Mouse (Mus musculus): Measurements from ENCODE around the gene Zbtb2.
A peak's percentile ranks its signal among the peaks of the same experiment; 100 is the strongest.
"Not testable (repeated sequence)": the region's sequence is repeated elsewhere in the genome, so short reads cannot be mapped to it uniquely, and the experiment has no call there.

Zbtb2 gene

DNA sequence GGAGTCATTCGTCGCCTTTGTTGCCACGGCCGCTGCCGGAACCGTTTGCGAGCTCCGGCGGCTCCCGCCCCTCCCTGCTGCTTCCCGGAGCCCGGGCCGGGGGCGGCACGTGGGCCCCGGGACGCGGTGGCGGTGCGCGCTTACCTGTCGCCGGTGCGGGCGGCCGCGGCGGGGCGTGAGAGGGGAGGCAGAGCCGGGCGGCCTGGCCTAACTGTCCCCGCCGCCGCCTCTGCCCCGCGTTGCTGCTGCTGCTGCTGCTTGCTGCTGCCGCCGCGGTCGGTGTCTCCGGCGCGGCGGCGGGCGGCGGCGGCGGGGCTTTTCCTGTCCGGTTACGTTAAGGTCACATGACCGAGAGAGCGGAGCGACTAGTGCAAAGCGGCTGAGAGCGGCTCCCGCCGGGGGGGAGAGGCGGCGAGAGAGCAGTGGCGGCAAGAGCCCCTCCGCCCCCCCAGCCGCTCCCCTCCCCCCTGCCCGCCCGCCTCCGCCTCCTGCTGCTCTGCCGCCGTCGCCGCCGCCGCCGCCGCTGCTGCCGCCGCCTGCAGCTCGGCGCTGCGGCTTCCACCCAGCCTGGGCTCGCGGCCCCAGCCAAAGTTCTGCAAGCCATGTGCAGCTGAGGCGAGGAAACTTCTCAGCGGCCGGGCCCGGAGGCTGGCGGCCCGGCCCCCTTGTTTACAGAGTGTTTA, at the start of gene Zbtb2:
TSS of gene Zbtb2 (minus strand) at position 408 of the 683 bp plus-strand sequence.
- peak in 1 of 2 experiments; percentile 37 for DNase-seq (ENCODE audit: low spot score in 2 of 2)

DNA sequence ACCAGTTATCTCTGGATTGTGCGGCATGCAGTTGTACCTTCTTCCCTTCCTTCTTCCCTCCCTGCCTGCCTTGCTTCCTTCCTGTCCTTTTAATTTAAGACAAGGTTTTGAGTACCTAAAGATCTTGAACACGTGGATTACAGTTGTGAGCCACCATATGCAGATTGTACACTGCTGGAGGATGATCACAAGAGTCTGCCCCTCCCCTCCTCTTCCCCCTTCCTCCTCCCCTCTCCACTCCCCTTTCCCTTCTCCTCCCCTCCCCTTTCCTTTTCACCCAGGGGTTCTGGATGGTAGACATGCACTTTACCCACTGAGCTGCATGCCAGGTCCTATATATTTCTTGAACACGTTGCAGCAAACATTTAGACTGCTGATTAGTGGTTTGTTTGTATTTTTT, 47.5 kb upstream of the Zbtb2 start:
- no peak for DNase-seq (ENCODE audit: low spot score in 2 of 2)

DNA sequence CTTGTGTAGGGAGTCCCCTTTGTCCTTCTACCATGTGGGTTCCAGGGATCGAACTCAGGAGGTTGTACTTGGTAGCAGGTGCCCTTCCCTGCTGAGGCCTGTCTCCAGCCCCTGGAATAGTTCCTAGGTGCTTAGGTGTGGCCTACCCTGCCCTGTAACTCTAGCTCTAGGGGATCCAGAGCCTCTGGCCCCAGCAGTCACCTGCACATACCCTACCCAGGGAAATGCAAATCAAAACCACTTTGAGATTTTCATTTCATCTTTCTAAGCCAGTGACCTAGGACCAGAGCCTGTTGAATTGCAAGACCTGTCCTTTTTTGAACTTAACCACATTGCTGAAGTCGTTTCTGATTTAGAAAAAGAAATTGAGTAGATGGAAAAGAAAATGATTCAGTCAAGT, 46.0 kb upstream of the Zbtb2 start:
- DNase-seq (ENCODE audit: low spot score in 2 of 2), result not testable (repeated sequence)

DNA sequence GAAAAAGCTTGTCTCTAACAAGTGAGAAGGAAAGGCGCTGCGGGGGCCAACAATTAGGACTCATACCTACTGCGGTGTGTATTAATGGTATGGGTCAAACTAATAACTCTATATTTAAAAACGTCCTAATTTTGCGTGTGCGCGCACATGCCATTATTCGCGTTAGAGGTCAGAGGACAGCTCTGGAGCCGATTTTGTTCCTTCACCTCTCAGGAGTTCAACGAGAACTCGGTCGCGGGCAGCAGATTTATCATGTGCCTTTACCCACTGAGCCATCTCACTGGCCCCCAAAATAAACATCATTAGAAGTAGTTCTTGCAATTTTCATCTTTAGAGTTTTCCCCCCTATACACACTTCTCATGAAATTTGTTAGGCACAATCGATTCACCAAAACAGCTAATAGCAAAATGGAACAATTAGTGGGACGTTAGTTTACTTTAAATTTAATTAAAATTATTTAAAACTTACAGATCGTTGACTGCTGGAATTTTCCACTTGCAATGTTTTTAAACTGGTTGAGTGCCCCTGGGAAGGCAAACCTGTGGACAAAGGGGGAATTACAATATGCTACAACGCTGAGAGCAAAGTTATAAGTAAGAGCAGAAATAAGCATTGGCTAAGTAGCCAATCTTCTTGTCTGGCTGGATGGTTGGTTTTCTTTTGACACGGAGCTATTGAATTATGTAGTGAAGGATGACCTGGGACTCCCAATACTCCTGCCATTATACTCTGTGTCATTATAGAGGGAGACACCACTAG, 45.3 kb upstream of the Zbtb2 start:
- DNase-seq (ENCODE audit: low spot score in 2 of 2), result no peak

DNA sequence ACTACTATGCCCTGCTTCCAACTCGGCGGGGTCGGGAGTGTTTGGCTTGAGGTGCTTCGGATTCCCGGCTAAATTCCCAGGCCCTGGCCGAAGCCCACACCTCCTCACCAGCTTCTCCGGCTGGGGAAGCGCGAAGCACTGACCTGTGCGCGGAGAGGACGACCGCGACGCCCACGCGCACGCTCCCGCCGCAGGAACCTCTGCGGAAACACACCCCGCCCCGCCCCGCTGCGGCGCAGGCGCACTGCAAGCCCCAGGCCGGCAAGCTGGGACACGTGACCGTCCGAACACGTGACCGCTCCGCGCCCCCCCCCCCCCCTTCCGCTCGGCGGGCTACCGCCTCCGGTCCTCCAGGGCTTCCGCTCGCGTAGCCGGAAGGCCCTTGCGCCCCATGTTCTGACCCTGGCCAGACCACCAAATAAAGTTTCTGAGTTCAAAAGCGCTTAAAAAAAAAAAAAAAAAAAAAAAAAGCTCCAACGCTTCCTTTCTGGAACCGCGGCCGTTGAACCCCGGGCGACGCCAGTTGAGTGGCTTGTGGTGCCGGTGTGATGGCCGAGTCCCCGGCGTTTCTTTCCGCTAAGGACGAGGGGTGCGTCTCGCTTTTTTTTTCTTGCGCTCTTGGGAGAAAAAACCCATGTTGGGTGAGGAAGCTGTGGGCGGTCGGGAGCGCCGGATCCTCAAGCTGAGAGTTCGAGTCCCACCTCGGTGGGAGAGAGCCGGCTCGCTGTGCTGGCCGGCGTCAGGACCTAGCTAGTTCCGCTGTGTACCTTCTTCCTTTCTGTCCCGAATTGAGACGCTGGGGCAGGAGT, 44.4 kb upstream of the Zbtb2 start, which contains the start of the genes Rmnd1 and Armt1:
TSS of gene Rmnd1 (minus strand) at position 266 of the 809 bp plus-strand sequence.
TSS of gene Armt1 (plus strand) at position 345 of the 809 bp plus-strand sequence.
- DNase-seq (ENCODE audit: low spot score in 2 of 2), result peak; percentile 91 to 96

DNA sequence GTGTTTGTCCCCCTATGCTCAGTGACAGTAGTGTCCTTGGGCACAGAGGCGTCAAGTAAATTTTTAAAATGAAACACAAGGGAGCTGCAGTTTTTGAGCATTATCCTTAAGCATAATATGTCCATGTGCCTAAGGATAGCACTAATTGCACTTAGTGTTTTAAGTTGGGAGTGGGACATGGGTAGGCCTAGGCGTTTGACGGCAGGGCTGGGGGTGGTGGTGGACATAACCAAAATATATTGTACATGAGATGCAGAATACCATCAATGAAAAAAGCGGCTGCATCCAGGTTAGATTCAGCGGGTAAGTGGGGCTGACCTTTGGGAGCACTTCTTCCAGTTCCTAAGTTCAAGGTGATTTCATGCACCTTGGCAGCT, 43.8 kb upstream of the Zbtb2 start:
- DNase-seq (ENCODE audit: low spot score in 2 of 2), result no peak

DNA sequence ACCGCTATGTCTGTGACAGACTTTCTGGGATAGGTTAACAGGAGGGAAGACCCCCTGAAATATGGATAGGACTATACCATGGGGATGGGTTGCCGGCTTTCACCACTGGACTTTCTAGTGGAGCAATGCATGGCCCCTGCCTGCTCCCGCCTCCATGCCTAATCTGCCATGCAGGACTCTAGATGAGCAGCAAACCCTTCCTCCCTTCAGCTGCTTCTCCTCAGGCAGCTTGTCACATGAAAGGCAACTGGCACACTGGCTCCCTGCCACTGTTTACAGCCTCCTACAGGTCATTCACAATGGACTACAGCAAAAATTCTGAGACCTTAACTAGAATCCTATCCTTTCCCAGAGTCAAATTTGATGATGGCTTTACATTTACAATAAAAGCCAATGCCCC, 42.9 kb upstream of the Zbtb2 start:
- no peak for DNase-seq (ENCODE audit: low spot score in 2 of 2)

DNA sequence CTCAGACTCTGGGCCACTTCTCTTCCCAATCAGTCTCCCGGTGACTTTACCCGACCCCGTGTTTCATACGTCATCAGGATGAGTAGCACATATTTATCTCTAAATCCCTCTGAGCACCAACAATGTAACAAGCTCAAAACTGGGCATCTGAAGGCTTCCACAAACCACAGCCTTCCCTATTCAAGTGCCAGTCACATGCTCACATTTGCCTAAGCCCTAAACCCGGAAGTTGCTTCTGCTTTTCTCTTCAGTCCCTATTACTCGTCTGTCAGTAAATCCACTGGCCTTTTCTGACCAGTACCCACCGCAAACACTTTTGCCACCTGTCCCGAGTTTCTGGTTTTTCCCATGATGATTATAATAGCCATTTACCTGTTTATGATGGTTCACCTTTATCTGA, 42.5 kb upstream of the Zbtb2 start:
- DNase-seq (ENCODE audit: low spot score in 2 of 2), result no peak

DNA sequence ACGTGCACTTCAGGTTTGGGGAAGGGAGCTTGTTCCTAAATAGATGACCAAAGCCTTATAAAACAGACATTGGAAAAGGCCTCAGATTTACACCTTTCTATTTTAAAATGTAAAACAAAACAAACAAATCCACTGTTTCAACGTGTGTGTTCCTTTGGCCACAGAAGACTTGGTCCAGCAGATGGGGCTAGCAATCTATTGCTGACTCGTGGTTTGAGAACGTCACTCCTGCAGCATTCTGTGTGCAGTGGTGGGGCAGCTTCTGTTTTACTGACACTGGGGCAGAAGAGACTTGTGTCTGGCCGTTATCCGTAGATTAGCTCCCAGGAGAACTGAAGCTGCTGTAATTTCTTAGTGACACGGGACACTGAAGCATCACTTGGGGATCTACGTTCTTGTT, 37.3 kb upstream of the Zbtb2 start:
- no peak for DNase-seq (ENCODE audit: low spot score in 2 of 2)

DNA sequence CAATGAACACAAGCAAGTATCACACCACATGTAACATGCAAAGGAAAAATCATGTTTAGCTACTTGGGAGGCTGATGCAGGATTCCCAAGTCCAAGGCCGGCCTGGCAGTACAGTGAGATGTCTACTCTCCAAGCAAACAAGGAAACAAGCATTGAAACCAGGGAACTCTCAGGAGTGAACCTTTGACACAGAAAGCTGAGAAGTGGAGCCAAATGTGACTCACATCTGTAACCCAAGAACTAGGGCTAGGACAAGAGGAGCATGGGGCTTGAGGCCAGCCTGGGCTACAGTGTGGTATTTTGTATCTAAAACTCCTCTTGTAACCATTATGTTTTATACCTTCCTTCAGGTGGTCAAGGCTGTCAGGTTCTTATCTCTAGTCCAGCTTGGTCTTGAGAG, 19.3 kb upstream of the Zbtb2 start:
- DNase-seq (ENCODE audit: low spot score in 2 of 2), result no peak

DNA sequence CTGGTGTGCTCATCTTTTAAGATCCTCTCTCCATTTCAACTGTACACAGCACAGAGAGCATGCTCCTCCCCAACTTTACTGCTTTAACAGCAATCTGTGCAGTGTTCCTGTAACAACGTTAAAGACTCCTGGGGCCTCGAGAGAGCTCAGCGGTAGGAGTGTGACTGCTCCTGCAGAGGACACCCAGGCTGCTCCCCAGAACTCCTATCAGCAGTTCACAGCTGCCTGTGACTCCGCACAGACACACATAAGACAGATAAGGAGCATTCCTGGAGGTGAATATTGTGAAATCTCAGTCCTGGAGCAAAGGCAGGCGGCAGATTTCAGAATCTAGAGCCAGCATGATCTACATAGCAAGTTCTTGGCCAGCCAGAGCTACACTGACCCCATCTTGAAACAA, 17.6 kb upstream of the Zbtb2 start:
- DNase-seq (ENCODE audit: low spot score in 2 of 2), result no peak

DNA sequence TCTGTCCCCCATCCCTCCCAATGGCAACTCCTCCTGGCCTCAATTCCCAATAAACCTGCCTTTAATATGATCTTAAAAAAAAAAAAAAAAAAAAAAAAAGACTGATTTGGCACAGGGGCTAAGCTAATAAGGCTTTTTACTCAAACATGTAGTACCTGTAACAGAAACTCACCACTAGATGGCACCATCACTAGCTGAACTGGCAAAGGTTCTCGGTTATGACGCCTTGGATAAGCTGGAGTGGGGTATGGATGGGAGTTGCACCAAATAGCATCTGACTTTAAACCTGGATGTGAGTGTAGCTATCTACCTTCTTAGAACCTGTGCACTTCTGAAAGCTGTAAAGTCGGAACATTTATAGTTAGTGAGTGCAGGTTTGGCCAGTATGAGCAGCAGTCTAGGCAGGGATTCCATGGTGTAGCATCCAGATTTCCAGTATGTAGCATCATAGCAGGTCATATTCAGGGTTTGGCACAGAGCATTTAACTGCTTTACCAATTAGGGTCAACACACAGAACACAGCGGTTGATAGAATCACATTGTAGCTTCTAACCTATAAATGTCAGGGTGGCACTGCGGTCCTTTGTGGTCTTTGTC, 17.1 kb upstream of the Zbtb2 start:
- DNase-seq (ENCODE audit: low spot score in 2 of 2), result no peak

DNA sequence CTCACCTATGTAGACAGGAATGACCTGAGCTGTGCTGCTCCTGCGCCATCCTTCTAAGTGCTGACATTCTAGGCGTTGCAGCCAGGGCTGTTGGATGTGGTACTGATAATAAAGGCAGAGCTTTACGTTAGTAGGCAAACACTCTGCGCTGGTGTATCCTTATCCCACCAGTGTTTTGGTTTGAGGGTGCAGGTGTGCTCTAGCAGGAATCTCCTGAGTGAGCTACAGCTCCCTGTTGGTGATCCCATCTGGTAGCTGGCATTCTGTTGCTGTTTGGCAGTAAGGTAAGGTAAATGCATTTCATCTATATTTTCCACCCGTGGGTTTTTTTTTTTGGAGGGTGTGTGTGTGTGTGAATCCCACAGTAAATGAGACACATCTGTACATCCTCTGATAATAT, 10.2 kb upstream of the Zbtb2 start:
- DNase-seq (ENCODE audit: low spot score in 2 of 2), result no peak

DNA sequence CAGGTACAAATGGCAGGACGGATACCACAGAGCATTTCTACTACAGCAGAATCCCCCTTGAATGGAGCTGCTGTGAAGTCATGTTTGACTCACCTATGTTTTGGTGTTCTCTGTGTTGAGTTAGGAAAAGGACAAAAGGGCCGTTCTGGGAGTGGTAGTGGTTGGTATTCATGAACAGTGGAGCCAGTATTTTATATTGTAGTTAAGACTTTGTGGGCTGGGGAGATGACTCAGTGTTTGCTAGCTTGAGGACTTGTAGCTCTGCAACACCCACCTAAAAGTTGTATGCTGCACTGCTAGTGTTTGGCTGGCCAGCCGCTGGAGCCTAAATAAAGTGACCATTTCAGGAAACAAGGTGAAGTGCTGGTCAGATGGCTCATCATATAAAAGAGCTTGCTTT, 7.4 kb upstream of the Zbtb2 start:
- no peak for DNase-seq (ENCODE audit: low spot score in 2 of 2)

DNA sequence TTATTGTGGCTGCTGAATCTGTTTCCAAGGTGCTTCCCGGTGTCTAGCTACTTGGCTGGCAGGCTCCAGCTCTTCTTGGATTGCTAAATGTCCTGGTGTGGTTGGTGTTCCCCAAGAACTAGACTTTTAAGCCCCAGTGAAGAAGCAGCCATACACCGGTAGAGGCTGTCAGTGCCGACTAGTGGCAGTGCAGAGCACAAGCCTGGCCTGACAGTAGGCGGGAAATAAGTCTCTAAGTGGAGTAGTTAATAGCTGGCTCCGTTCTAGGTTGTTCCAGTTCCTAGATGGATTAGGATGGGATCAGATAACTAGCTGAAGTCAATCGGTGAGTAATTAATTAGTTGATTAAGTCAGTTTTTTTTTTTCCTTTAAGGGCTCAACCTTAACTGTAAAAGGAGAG, 3.9 kb upstream of the Zbtb2 start:
- DNase-seq (ENCODE audit: low spot score in 2 of 2), result no peak

DNA sequence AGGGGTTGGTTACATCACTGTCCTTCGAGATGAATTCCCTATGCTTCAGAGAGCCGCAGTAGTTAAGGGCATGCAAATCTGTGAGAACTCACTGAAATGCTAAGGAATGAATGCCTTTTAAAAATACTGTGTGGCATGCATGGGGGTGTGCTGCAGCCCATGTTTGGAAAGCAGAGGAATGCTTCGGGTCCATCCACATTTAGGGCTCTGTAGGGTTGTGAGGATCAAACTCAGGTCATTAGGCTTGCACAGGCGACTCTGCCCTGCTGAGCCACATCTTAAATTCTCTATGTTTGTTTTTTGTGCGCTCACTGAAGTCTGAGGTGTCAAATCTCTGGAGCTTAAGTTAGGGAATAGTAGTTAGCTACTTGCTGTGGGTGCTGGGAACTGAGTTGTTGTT, 3.2 kb upstream of the Zbtb2 start:
- DNase-seq (ENCODE audit: low spot score in 2 of 2), result no peak

DNA sequence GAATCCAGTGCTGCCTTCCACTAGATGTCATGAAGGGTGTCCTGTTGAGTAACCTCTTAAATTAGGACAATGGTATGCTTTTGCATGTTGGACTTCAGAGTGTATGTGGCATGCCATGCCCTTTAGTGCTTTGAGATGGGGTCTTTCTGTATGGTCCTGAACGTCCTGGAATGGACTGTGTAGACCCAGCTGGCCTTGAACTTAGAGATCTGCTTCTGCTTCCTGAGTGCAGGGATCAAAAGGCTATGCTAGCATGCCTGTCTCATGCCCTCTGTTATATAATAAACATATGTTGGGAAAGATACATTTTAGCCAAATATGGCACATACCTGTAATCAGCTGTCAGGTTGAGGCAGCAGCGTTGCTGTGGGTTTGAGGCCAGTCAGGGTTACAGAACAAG, 2.6 kb upstream of the Zbtb2 start:
- DNase-seq (ENCODE audit: low spot score in 2 of 2), result no peak

DNA sequence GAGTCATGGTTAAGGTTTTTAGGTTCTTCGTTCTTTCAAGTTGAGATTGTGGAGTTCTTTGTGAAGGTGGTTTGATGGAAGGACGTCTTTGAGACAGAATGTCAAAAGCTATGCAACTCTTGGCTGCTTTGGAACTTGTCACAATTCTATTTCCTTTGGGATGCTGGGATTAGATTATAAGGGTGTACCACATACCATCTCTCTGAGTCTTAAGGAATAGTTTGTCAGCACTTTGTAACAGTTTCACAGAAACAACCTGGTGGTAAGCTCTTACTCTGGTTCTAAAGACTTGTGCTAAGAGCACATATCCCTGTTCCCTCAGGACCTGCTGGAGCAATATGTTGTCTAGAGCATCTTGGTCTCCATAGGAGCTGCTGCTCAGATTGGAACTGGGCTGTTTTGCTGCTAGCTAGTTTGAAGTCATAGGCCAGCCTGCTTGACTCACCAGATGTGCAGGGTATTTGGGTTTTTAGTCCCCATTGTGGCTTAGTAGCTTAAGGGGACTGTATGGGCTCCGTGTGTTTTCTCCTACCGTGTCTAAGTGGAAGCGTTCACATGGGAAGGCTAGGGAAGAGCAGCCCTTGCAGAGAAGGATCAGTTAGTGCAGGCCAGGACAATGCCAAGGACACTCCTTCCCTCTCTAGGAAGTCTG, 1.7 kb upstream of the Zbtb2 start:
- DNase-seq (ENCODE audit: low spot score in 2 of 2), result no peak

DNA sequence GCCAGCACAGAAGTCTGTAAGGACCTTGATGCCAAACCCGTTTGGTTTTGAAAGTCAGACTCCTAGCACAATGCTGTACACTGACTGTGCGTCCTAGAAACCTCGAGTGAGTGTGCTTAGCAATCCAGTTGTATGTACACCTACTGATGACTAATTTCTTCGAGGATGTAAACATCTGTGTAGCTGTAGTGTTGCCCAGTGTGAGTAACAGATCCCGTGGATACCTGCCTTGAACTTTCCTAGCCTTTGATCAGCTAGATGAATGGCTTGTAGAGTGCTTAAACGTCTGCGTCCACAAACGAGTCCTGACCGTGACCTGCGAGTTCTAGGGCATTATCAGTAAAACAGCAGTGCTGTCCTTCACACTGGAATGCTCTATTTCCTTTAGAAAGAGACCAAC, 1.1 kb upstream of the Zbtb2 start:
- no peak for DNase-seq (ENCODE audit: low spot score in 2 of 2)

DNA sequence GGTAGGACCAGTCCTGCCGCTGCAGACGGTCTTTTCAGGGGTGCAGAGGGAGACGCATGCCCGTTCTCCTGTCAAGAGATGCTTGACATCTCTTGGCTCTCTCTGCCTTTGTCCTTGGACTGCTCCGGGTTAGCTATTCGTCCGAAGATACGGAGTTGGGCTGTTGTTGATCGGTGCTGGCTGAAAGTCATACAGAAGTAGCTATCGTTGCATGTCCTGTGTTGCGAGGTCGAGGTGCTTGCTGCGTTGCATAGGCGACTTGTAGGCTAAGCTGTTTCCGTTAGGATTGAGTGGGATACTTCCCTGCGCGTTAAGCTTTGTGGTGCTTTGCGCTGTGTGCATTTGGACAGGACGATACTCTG, 457 bp upstream of the Zbtb2 start:
- no peak for DNase-seq (ENCODE audit: low spot score in 2 of 2)
